Mouse (Mus musculus) bone marrow macrophage, adult 2 months (primary cell): ENCODE data around the gene Memo1.

Experiments
- CTCF ChIP-seq: IDR thresholded peaks from 2 replicates; pipeline ENCODE4 v1.5.1; 2012; ENCODE audit warnings: low read depth, mild to moderate bottlenecking, low read length, moderate library complexity
- POLR2A ChIP-seq: IDR thresholded peaks from 2 replicates; pipeline ENCODE4 v1.6.1; 2012; ENCODE audit warnings: mild to moderate bottlenecking, low read depth, low read length, borderline replicate concordance

- TF ChIP-seq CTCF (no peak), POLR2A (no peak)
Observed at GRCm38 (mm10) chr17:74267415-74268180, 27.7 kb downstream of the Memo1 start.
